Mouse (Mus musculus): ENCODE results near the gene Taco1.
"Not testable (repeated sequence)": the region's sequence is repeated elsewhere in the genome, so short reads cannot be mapped to it uniquely, and the experiment has no call there.

Taco1 gene

GRCm38 (mm10) chr11:106065923-106066571 lies at the start of gene Taco1:
Gene Taco1, plus strand, starts transcription at chr11:106066061.
- CTCF ChIA-PET: no interaction called here

- CTCF ChIA-PET: interaction anchor here (0.5 kb wide), 1 partner anchor 344 kb away, joined by 3 read pairs; no protein-coding TSS in a partner anchor
Observed at GRCm38 (mm10) chr11:106016440-106016839, 49.4 kb upstream of the Taco1 start.

- CTCF ChIA-PET: no interaction called here
Observed at GRCm38 (mm10) chr11:106020051-106020763, 45.7 kb upstream of the Taco1 start.

GRCm38 (mm10) chr11:106025774-106026173 lies 40.1 kb upstream of the Taco1 start:
- CTCF ChIA-PET: no interaction called here

GRCm38 (mm10) chr11:106026465-106027151 lies 39.3 kb upstream of the Taco1 start:
- CTCF ChIA-PET: interaction anchor here (0.5 to 1.6 kb wide), 3 partner anchors 12 to 22 kb away, joined by 3 to 5 read pairs (median 4); no protein-coding TSS in a partner anchor

- CTCF ChIA-PET: interaction anchor here (1.6 kb wide), 1 partner anchor 11 kb away, joined by 5 read pairs; no protein-coding TSS in a partner anchor
Observed at GRCm38 (mm10) chr11:106027607-106028006, 38.3 kb upstream of the Taco1 start.

- CTCF ChIA-PET: not testable (repeated sequence)
Observed at GRCm38 (mm10) chr11:106032074-106032473, 33.8 kb upstream of the Taco1 start.

- CTCF ChIA-PET: interaction anchor here (0.7 kb wide), 1 partner anchor 43 kb away, joined by 3 read pairs; no protein-coding TSS in a partner anchor
Observed at GRCm38 (mm10) chr11:106033491-106033919, 32.4 kb upstream of the Taco1 start.

- CTCF ChIA-PET: no interaction called here
Observed at GRCm38 (mm10) chr11:106034986-106035385, 30.9 kb upstream of the Taco1 start.

- CTCF ChIA-PET: interaction anchor here (0.5 to 1.2 kb wide), 2 partner anchors 17 to 1917 kb away, joined by 4 read pairs; no protein-coding TSS in a partner anchor
Observed at GRCm38 (mm10) chr11:106036548-106037417, 29.1 kb upstream of the Taco1 start, which contains the start of gene Dcaf7. Gene Dcaf7, plus strand, starts transcription at chr11:106036872.

GRCm38 (mm10) chr11:106037418-106037751 lies 28.5 kb upstream of the Taco1 start:
- CTCF ChIA-PET: interaction anchor here (1.2 kb wide), 1 partner anchor 16 kb away, joined by 4 read pairs; no protein-coding TSS in a partner anchor

GRCm38 (mm10) chr11:106044349-106044748 lies 21.5 kb upstream of the Taco1 start:
- CTCF ChIA-PET: no interaction called here

- CTCF ChIA-PET: interaction anchor here (0.6 kb wide), 1 partner anchor 19 kb away, joined by 3 read pairs; no protein-coding TSS in a partner anchor
Observed at GRCm38 (mm10) chr11:106045256-106045655, 20.6 kb upstream of the Taco1 start.

- CTCF ChIA-PET: interaction anchor here (0.6 kb wide), 2 partner anchors 19 to 1166 kb away, joined by 3 read pairs; no protein-coding TSS in a partner anchor
Observed at GRCm38 (mm10) chr11:106045780-106046179, 20.1 kb upstream of the Taco1 start.

- CTCF ChIA-PET: interaction anchor here (0.6 kb wide), 1 partner anchor 147 kb away, joined by 7 read pairs; no protein-coding TSS in a partner anchor
Observed at GRCm38 (mm10) chr11:106046584-106046983, 19.3 kb upstream of the Taco1 start.

- CTCF ChIA-PET: interaction anchor here (1.0 kb wide), 1 partner anchor 17 kb away, joined by 4 read pairs; the partner anchor contains the start of gene Dcaf7
Observed at GRCm38 (mm10) chr11:106053921-106054320, 11.9 kb upstream of the Taco1 start.

GRCm38 (mm10) chr11:106054600-106054999 lies 11.3 kb upstream of the Taco1 start:
- CTCF ChIA-PET: no interaction called here

GRCm38 (mm10) chr11:106055341-106055740 lies 10.5 kb upstream of the Taco1 start:
- CTCF ChIA-PET: no interaction called here

GRCm38 (mm10) chr11:106056819-106057491 lies 8.9 kb upstream of the Taco1 start:
- CTCF ChIA-PET: no interaction called here

- CTCF ChIA-PET: no interaction called here
Observed at GRCm38 (mm10) chr11:106058020-106058419, 7.8 kb upstream of the Taco1 start.

Data from spleen, embryonic (tissue).